Mouse (Mus musculus): ENCODE measurements around the gene Gm9913.

DNA sequence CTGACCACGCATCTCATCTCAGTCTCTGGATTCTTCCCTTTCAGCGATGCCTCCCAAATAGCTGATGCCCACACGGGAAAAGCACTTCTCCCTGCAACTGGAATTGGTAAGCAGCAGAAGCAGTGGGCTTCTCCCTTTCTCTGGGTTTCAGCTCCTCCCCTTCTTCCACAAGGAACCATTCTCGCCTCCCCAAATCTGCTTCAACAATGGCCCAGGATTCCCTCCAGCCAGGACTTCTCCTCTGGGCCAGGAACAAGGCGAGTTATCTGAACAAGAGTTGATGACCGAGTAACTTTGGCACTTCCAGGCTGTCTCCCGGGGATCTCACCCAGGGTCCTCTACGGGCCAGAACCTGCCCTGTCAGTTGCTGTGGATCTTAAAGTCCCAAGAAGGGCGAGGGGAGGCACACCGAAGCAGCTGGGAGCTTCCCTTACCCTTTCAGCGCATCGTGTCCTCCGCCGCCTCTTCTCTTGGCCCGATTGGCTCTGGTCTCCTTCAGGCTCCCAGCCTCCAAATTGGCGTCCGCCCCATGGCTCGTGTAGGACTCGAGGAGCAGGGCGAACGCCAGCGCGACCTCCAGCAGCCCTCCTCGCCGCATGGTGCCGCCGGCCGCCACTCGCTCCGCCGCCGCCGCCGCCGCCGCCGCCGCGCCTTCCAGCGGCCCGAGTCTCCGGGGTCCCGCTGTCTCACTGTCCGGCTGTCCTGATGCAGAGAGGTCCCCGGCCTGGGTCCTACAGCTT is at the start of gene Gm9913:
- no peak for TF ChIP-seq GATA1 (IDR thresholded peaks at IDR 0.05; ENCODE audit: borderline replicate concordance, low read length)
- no peak for TF ChIP-seq FLI1 (IDR thresholded peaks at IDR 0.05; ENCODE audit: low read length)
